Mouse (Mus musculus): ENCODE measurements around the gene Akp3.

Gene Akp3

GRCm38 (mm10) chr1:87124673-87125072 is at the start of gene Akp3:
Akp3 (plus strand) TSS chr1:87124973.
- no peak for DNase-seq

- DNase-seq, result no peak
Measured at GRCm38 (mm10) chr1:87086196-87086595, 38.6 kb upstream of the Akp3 start.

- no peak for DNase-seq
Measured at GRCm38 (mm10) chr1:87086964-87087363, 37.8 kb upstream of the Akp3 start.

DNA sequence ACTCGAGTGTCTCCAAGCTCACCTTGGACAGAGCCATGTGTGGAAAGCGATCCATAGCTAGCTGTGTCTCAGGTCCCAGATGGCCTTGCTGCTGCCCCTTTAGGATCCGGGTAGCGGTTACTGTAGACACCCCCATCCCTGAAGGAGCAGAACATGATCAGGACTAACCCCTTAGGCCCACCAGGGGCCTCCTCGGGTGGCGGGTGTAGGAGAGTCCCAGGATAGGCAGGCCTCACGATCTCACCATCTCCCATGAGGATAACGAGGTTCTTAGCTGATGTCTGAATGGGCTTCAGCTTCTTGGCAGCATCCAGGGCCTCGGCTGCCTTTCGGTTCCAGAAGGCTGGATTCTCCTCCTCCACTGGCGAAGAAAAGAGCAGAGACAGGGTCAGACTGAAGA is 35.5 kb upstream of the Akp3 start:
- no peak for DNase-seq

- DNase-seq, result no peak
Measured at GRCm38 (mm10) chr1:87089828-87090227, 34.9 kb upstream of the Akp3 start, which contains the start of gene Alppl2. Alppl2 (minus strand) TSS chr1:87089928.

GRCm38 (mm10) chr1:87095642-87096041 is 29.1 kb upstream of the Akp3 start:
- DNase-seq, result no peak

DNA sequence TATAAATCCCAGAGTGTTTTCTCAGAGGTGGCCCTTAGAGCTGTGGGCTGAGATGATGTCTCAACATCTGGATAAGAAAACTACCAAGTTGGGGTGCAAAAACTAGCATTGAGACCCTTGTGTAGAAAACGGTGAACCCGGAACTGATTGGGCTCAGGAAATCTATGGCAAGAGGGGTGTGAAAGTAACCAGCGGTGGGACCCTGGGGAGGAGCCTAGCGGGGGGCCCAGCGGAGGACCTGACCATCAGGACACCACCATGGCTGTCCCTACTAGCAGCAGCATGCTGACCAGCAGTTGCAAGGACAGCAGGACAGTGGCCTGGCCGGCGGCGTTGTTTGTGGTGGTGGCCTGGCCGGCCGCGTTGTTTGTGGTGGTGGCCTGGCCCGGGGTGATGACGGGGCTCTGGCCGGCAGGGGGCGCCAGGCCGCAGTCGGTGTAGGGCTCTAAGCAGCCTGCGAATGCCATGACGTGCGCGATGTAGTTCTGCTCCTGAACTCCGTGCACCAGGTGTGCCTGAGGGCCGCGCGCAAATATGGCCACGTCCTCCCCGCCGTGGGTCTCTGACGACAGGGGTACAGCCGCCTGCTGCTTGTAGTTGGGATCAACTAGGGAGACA is 26.3 kb upstream of the Akp3 start:
- peak; percentile 53 for DNase-seq

GRCm38 (mm10) chr1:87101411-87101810 is 23.4 kb upstream of the Akp3 start, which contains the start of gene Alpi:
Alpi (minus strand) TSS chr1:87101606.
- no peak for DNase-seq

GRCm38 (mm10) chr1:87102114-87102513 is 22.7 kb upstream of the Akp3 start:
- no peak for DNase-seq

DNA sequence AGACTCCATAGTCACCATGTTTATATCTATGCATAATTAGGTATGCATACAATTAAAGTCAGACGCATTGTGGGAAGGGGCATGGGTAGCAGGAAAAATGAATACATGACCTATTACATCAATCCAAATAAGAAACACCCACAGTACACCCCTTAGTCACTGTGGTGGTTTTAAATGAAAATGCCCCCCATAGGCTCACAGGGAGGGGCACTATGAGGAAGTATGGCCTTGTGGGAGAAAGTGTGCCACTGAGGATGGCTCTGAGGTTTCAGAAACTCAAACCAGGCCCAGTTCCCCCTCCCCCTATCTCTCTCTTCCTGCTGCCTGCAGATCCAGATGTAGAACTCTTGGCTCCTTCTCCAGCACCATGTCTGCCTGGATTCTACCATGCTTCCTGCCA is 20.8 kb upstream of the Akp3 start:
- no peak for DNase-seq

DNA sequence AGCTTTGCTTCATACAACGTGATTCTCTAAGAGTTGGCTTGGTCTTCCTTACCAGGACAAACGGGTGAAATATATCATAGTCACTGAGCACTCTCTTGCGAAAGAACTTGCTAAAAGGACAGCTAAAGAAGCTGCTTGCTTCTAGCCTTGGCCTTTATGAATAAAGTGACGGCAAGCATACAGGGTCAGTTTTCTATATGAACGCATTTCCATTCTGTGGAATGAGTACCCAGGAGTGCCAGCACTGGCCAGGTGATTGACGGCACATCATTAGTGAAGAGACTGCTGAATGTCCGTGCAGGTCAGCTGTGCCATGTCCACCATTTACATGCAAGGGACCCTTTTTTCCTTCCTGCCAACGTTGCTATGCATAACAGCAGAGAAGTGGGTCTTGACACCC is 18.2 kb upstream of the Akp3 start:
- DNase-seq, result no peak

- no peak for DNase-seq
Measured at GRCm38 (mm10) chr1:87108564-87108963, 16.2 kb upstream of the Akp3 start.

DNA sequence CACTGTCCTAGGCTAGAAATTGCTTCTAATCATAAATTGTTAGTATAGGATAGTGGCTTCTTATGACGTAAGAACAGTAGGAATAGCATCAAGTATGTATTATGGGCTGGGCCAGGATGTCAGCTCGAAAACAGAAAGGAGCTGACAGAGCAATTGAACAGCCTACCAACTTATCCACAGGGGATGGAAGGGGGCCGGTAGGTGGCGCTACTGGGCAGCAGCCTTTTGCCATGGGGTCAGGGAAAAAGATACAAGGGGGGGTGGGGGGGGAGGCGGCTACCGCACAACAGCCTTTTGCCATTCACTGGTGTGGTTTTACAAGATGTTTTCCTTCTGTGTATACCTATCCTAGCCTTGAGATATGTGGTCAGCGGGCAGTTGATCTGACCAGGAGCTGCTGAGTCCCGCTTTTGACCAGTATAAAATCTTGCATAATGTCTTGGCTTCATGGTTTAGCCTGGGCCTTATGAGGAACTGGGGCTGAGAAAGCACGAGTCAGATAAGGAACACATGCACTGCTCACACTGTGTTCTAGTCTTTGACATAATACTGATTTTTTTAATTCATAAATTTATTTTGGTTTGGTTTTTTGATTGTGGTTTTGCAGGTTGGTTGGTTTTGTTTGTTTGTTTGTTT is 12.9 kb upstream of the Akp3 start:
- DNase-seq, result peak; percentile 24

- no peak for DNase-seq
Measured at GRCm38 (mm10) chr1:87114784-87115183, 10.0 kb upstream of the Akp3 start.

DNA sequence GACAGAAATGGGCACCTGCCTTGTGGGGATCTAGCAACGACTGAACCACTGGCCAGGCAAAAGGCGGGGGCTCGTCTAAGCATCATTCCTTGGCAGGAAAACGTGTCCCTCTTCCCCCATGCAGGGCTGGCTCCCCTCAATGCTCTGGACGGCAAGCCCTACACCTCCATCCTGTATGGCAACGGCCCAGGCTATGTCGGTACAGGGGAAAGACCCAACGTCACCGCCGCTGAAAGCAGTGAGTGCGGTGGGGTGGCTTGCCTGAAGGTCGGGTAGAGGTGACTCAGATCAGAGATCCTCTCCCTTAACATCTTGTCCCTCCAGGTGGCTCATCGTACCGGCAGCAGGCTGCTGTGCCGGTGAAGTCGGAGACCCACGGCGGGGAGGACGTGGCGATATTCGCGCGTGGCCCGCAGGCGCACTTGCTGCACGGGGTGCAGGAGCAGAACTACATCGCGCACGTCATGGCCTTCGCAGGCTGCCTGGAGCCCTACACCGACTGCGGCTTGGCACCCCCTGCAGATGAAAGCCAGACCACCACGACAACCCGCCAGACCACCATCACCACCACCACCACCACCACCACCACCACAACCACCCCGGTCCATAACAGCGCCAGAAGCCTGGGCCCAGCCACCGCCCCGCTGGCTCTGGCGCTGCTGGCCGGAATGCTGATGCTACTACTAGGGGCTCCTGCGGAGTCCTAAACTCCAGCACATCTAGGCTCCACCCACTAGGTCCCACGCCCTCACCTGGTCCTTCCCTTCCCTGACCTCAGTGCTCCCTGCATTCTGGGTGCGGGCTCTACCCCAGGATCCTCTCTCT is 2.6 kb downstream of the Akp3 start:
- DNase-seq, result peak; percentile 53

DNA sequence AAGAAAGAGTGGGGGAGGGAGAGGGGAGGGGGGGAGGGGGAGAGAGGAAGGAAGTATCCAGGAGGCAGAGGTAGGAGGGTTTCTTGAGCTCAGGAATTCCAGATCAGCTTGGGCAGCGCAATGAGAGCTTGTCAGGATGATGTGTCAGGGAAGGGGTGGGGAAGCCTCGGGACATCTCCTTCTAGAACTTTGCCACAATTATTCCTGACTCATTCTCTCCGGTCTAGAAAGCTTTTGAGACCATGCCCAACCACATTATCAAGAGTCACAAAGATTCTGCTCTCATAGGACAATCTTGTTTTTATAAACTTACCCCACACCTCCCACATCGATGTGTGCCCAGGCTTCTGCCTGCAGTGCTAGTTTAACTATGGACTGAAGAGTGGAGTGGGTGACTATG is 7.0 kb downstream of the Akp3 start:
- DNase-seq, result no peak

DNA sequence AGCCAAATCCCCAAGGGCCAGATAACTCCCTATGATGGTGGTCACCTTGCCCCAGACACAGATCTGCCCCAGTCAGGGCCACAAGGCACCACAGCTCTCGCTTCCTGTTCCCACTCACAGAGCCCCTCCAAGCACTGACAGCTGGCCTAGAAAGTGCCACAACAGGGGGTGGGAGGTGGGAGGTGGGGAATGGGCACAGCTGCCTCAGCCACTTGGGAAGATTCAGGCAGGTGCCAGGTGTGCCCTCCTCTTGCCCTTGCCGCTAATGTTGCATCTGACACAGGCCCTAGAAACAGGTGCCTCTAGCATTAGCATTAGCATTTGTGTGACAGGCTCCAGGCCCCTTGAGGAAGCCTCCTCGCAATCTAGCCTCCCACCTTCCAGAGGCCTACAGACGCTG is 16.8 kb downstream of the Akp3 start:
- no peak for DNase-seq

GRCm38 (mm10) chr1:87142456-87142855 is 17.7 kb downstream of the Akp3 start:
- no peak for DNase-seq

GRCm38 (mm10) chr1:87143141-87143540 is 18.4 kb downstream of the Akp3 start:
- DNase-seq, result no peak

DNA sequence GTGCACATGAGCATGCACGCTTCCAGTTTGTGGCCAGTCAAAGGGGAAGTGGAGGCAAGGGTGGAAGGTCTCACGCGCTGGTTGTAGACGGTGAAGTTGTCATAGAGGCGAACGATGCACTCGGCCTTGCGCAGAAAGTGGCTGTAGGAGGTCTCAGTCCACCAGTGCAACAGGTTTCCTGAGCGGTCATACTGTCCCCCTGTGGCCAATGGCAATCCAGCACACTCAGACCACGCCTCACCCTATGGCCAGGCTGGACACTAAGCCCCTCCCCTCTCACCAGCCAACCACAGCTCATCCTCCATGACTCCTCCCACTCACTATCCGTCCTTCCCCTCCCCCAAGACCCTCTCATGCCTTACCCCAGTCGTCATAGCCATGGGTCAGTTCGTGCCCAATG is 24.6 kb downstream of the Akp3 start:
- DNase-seq, result no peak

GRCm38 (mm10) chr1:87151286-87151685 is 26.5 kb downstream of the Akp3 start:
- no peak for DNase-seq

DNA sequence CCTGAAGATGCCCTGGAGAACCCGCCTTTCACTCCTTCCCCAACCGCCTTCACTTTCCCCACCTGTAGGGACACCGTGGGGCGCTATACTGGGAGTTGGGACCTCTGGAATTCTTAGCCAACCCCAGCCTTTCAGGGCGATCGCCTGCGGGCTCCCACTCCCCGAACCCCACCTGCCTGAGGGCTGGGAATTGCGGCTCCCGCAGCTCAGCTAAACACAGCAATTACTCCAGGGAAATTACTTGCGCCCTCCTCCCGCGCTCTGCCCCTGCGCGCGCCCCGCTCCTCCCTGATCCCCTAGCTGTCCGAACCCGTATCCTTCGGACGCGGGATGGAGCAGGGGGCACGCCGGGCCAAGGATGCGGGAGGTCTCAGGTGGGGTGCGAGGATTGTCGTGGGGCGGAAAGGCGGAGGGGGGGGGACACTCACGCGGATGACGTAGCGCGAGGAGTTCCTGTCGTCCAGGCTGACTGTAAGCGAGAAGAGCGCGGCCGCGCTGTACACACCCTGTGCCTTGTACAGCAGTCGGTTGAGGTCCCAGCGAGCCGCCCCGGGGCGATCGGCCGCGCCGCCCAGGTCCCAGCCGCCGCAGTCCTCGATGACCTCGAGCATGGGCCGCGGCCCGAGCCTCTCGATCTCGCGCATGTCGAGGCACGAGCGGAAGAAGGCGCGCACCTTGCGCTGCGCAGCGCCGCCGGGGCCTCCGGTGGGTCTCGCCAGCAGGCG is 29.2 kb downstream of the Akp3 start:
- no peak for DNase-seq

DNA sequence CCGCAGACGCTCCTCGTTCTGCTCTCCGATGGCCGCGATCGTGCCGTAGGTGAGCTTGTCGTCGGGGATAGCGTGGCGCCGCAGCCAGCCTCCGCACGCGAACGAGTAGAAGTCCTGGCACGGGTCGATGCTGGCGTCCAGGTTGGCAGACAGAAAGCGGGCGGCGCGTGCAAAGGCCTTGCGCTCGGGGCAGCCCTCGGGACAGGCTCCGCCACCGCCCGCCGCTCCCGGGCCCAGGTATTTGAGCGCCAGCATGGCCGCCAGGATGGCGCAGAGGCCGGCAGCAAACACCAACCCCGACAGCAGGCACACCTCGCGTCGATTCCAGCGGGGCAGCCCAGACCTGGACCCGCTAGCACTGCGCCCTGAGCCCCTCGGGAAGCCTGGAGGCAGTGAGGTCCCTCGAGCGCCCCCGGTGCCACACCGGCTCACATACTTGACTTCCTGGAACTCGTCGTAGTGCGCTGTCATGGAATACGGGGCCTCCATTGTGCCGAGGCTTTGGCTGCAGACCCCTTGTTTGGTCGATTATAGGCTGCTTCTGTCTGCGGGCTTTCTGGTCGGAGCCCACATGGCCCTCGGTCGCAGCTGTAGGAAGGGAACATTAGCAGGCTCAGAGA is 29.8 kb downstream of the Akp3 start:
- DNase-seq, result no peak
